Mouse (Mus musculus): ENCODE data around the gene Pds5b.
"Not testable (repeated sequence)": the region's sequence is repeated elsewhere in the genome, so short reads cannot be mapped to it uniquely, and the experiment has no call there.

Gene Pds5b

DNA sequence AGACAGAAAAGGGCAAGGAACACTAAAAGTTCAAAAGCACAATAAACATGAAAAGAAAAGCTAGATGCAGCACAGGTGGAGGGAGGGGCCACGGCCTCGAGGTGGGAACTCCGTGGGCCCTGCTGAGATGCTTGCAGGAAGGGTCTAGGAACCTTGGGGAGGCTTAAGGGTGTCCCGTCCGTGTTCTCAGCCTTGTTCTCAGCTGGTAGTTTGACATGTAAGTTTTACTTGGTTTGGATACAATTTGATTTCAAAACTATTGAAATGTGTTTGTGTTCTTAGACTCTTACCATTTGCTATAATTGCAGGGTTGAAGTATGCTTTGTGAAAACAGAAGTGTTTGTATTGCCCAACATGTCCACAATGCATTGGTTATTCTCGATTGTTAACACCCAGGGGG lies 149.2 kb downstream of the Pds5b start:
- no peak for DNase-seq (ENCODE audit: low spot score in 2 of 2)

DNA sequence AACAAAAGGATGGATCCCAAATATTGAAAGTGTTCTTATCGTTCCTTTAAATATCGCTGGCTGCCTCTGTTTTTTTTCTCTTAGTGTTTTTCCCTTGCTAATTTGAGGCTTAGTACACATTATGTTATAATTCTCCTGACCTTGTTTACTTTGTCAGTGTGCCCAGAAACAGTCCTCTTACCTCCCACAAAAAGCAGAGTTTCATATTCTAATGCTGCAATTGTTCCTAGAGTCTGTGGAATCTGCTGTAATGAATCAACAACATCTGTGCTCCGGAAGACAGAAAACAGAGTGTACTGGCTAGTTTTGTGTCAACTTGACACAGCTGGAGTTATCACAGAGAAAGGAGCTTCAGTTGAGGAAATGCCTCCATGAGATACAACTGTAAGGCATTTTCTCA lies 149.8 kb downstream of the Pds5b start:
- no peak for DNase-seq (ENCODE audit: low spot score in 2 of 2)

DNA sequence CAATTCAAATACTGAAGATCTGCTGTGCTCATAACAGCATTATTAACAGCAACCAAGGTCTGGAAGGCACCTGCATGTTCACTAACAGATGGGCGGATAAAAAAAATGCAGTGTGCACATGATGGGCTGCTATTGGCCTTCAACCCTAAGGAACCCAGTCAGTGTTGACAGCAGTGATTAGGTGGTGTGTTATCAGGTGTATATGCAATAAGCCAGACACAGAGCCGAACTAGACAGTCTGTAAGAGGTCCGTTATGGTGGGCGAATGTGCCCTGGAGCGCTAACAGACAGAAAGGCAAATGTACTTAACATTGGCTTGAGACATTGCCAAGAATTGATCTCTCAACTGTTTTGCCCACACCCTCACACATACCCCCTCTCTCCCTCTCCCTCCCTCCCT lies 156.0 kb downstream of the Pds5b start:
- no peak for DNase-seq (ENCODE audit: low spot score in 2 of 2)

DNA sequence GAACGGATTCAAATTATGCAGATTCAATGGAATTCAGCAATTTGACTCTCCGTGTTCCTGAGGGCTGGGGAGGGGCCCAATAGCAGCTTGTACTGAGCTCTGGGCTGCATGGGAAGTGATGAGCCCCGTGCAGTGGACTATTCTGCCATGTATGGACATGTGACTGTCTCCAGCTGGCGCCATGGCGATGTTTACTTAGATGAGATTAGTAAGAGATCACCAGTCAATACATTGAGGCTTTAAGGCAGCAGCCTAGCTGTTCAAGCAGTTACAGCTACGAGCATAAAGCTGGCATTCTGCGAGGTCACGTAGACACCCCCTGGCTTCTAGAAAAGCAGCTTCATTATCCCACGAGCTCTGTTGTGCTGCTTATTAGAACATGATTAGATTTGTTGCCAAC lies 157.2 kb downstream of the Pds5b start:
- no peak for DNase-seq (ENCODE audit: low spot score in 2 of 2)

DNA sequence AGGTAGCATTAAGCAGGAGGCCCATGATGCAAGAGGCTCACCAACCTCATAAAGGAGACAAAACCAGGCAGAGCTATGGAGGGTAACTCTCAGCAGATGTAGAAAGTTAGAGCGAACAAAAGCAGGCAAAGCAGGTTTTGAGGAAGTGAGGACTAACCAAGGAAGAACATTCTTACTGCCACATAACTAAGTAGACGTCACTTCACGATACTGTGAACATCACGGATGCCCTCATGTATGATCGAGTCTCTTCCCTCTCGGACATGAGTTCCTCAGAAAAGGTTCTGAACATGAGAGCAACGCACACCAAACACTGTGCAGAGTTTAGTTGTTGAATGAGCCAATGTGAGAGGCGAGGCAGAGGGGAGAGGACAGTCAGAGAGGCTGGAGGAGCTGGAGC lies 163.2 kb downstream of the Pds5b start:
- no peak for DNase-seq (ENCODE audit: low spot score in 2 of 2)

DNA sequence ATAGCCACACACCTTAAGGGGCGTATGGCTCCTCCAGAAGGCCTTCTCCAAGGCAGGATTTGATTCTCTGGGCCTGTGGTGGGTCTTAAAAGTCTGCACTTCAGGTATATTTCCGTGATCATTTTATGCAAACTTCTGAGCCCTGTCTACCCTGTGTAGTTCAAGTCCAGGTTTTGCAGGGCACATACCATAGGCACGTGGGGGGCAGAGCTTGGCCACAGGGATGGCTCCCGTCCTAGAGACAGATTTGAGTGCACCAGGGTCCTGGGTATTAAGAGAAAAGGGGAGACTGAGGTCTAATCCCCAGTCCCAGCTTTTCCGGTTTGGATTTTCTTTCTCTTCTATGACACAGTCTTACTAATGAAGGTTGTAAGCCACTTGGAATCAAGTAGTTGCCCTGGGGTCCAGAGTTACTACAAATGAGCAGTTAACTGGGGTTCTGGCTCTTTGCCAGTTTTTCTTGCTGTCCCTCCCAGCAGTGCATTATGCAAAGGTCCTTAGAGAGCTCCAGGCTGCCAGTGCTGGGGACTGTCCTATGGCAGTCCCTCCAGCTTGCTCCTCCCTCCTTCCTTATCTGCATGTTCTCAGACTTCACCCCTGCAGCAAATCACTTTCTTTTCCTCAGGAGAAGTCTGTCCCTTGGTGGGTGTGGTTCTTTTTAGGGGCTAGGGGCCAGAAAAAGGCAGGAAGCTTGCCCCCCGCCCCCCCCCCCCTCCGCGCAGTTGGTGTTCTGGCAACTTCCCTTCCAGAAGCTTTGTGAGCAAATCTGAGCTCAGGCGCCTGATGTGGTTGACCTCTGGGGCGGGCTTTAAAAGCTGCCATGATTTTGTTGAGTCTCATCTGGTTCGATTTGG lies 166.4 kb downstream of the Pds5b start:
- no peak for DNase-seq (ENCODE audit: low spot score in 2 of 2)

DNA sequence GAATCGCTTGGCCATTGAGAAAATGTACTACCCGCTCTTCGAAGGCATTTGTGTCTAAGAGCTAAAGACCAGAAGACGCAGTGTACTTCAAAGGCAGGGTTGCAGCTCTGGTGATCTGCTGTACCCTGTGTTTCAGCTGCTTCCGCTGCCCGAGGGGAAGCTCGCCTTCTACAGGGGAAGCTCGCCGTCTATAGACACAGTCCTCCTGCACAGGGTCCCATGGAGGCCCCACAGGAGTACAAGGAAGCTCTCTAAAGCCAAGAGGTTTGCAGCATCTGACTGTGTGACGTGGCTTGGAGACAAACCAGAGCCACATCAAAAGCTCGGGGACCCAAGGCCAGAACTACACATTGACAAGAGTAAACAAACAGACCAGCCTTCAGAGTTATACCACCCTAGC lies 167.1 kb downstream of the Pds5b start:
- DNase-seq (ENCODE audit: low spot score in 2 of 2): no peak

DNA sequence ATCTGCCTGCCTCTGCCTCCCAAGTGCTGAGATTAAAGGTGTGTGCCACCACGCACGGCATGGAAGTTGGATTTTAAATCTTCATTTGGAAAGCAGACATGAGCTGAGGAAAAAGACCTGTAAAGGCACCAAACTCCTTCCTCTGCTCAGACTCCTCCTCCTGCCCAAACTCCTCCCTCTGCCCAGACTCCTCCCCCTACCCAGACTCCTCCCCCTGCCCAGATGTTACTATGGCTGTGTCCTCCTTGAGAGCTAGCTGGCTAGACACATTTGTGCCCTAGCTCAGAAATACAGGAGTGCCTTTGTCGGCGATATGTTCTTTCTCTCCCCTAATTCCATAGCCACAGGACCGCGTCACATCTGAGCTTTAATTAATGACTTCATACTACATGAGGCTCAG lies 172.4 kb downstream of the Pds5b start:
- DNase-seq (ENCODE audit: low spot score in 2 of 2): no peak

DNA sequence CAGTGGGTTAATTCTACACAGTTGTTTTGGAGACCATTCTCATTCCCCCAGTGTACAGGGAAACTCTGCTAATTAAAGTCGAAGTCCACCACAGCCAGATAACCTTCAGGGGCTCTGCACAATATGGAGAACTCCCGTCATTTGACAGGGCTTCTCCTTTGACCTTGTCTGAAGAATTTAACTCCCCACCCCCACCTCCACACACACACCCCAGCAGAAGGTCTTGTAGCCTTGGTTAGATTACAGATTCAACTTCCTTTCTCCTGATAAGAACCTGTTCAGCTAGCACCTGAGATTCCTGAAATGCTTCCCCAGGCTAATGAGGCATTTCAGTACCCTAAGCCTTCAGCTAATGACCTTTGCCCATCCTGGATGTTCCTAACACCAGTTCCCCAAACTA lies 177.3 kb downstream of the Pds5b start:
- DNase-seq (ENCODE audit: low spot score in 2 of 2): no peak

DNA sequence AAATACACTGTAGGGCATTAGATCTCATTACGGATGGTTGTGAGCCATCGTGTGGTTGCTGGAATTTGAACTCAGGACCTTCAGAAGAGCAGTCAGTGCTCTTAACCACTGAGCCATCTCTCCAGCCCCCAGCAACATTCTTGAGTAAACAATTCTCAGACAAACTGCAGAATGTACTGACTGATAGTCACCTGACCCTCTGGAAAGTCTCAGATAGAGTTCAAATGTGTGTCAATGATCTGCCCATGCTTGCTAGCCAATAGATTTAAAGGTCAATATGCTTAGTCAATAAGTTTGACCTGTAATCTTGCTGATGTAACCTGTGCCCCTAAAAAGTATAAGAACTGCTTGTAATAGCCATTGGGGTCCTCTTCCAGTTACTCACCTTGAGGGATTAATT lies 178.6 kb downstream of the Pds5b start:
- not testable (repeated sequence) for DNase-seq (ENCODE audit: low spot score in 2 of 2)

DNA sequence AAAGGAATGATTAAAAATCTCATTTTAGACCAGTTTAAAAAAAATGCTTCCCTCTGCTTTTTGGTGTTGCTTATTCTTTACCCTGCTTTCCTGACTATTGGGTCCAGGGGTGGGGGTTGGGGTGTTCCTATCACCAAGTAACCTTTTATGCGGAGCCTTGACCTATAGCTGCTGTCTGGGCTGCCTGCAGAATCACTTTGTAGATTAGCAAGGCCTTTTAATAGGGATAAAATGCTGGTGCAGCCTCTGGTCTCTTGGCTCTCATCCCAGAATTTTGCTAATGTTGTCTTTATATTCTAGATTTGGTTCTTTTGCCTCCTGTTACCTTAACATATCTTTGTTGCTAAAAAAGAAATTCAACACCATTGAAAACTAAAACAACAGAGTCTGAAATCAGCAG lies 181.0 kb downstream of the Pds5b start:
- no peak for DNase-seq (ENCODE audit: low spot score in 2 of 2)

DNA sequence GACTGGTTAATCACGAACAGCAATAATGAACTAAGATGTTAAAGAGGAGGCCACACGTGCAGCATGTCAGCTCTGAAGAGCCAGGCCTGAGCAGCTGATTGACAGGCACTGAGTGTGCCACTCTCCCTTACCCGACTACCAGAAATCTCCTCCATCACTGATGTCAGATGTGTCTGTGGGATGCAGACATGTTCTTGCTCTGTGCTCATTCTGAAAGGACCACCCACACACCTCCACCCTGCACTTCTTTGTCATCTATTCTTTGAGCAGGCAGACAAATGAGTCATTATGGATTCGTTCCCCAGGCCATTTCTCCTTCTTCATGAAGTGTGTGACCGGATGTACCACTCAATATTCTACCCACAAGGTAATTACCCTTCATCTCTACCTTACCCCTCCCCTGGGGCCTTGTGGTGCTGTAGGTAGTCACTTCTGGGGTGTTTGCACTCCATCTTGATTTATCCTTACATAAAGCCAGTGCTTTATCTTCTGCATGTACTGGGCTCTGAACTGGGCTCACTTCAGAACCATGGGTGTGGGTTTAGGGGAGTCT lies 186.2 kb downstream of the Pds5b start:
- DNase-seq (ENCODE audit: low spot score in 2 of 2): no peak

Measured in thymus, postnatal 10 days (tissue).